Mouse (Mus musculus): ENCODE measurements around the gene Fgd2.
"Not testable (repeated sequence)": the region's sequence is repeated elsewhere in the genome, so short reads cannot be mapped to it uniquely, and the experiment has no call there.

Gene Fgd2

DNA sequence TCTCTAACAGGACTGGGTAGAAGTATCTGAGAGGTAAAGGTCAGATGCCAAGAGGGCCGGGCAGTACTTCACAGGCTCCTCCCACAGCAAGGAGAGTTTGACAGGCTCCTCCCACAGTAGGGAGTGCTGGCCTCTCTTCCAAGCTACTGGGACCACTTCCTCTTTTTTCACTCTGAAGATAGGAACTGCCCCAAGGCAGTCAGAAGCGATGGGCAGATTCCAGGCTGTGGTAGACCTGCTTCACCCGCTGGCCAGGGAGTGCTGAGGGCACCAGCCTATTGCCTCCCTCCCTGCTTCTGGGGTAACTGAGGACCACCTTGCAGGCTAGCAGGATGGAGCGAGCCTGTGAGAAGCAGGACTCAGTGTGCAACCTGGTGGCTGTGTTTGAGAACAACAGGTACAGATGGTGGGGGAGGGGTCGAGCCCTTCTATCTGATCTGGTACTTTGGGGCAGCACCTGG, at the start of gene Fgd2:
TSS of gene Fgd2 (plus strand) at position 154 of the 461 bp plus-strand sequence.
- no peak for DNase-seq

DNA sequence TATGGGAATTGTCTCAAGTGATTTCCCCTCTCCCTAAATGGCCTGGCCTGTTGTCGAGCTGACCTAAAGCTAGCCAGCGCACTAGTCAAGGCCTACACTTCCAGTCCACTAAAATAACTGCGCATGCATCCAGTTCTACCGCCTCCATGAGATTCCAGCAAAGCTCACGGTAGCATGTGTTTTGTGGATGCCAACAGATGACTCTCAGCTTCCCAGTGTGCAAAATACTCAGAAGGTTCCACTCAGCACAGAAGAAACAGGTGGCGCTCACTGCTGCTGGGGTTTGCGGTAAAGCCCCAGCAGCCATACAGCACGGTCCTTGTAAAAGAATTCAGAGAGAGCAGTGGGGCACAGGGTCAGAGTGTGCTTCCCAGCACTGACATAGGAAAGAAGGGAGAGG, 49.1 kb upstream of the Fgd2 start:
- DNase-seq, result no peak

DNA sequence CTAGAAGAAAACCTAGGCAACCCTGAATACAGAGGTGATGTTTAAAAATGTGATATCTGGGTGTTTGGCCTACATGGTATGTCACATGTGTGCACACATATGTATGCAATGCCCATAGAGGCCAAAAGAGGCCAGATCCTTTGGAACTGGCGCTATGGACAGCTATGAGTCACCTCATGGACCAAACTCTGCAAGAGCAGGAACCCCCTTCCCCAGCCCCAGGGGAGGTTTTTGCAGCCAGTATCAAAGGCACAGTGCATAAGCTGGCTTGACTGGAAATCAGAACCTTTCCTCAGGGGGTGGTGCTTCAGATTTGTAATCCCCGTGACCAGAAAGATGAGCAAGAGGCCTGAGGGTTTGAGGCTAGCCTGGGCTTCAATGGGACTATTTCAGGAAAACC, 48.6 kb upstream of the Fgd2 start:
- no peak for DNase-seq

DNA sequence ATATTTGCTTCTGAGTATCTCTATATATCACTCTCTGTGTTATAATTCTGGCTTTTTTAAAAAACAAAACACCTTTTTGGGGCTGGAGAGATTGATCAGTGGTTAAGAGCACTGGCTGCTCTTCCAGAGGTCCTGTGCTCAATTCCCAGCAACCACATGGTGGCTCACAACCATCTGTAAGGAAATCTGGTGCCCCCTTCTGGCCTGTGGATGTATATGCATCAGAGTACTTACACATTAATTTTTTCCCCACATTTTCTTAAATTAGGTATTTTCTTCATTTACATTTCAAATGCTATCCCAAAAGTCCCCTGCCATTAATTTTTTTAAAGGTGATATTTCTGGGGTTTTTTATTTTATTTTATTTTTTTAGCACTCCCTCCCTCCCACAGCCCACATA, 47.4 kb upstream of the Fgd2 start:
- DNase-seq, result no peak

DNA sequence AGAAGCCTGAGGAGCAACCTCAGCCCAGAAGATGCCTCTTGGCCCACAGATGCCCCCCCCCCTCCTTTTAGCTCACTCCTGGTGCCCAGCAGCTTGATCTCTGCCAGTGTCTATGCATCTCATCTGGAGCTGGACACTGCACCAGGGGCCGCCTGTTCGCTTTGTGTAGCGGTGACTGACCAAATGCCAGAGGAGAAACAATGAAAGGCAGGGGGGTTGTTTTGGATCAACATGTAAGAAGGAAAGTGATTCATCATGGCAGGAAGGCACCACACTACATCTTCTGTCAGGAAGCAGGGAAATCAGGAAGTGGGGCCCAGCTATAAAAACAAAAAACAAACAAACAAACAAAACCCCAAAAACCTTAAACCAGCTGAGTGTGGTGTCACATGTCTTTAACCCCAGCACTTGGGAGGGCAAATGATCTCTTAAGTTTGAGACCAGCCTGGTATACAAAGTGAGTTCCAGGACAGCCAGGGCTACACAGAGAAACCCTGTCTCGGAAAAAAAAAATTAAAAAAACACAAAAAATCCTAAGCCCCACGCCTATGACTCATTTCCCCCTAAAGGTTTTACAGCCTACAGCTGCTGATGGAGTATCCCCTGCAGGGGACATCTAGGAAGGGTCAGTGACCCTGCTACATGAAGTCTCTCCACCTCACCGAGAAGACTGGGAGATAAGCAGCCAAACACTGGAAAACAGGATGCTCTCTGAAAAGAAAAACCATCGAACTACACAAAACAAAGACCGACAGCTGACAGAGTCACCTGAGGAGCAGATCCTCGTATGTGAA, 44.8 kb upstream of the Fgd2 start:
- DNase-seq, result no peak

DNA sequence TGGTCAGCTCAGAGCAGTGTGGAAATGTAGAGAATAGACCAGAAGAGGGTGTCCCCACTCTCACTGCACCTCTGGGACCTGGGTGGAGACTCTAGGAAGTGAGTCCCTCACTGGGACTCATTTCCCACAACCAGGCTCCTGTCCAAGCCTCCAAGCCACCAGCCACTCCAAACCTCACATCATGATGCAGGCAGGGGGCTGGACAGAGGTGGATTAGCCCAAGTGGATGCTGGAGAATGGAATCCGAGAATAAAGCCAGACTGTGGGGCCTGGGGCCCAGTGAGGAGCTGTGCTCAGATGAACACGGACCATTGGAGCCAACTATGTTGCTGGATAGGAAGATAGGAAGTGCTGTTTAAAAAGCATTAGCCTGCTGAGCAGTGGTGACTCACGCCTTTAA, 43.8 kb upstream of the Fgd2 start:
- DNase-seq, result no peak

DNA sequence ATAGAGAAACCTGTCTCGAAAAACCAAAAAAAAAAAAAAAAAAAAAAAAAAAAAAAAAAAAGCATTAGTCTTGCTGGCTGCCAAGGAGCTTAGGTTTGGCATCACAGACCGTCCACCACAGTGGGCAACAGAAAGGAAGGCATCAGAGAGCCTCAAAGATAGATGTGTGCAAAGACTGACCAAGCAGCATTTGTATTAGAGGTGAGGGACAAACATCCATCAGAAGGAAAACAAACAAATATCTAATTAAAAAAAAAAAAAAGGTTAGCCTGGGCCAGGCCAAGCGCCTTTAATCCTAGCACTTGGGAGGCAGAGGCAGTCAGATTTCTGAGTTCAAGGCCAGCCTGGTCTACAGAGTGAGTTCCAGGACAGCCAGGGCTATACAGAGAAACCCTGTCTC, 43.3 kb upstream of the Fgd2 start, which contains the start of gene Pi16:
TSS of gene Pi16 (plus strand) at position 301 of the 400 bp plus-strand sequence.
- DNase-seq, result not testable (repeated sequence)

DNA sequence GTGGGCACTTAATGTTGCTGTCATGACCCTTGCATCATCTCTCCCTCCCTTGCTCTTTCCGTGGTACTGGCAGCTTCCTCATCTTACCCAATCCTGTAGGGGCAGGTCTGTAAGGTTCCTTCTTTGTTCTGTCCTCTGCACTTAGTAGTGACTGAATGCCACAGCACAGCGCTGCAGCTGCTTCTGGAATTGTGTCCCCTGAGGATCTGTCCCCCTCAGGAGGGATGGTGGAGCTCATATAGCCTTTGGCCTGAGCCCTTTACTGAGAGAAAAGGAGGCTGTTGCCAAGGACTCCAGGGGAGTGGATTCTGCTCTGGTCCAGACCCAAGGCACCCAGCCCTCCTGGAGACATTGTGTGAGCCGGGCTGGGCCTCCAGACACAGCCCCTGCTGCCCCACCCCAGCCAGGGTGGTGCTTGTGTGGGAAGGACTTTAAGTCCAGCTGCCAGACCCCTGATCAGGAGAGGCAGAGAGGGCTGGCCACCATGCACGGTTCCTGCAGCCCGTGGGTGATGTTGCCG, 41.9 kb upstream of the Fgd2 start:
- DNase-seq, result no peak

DNA sequence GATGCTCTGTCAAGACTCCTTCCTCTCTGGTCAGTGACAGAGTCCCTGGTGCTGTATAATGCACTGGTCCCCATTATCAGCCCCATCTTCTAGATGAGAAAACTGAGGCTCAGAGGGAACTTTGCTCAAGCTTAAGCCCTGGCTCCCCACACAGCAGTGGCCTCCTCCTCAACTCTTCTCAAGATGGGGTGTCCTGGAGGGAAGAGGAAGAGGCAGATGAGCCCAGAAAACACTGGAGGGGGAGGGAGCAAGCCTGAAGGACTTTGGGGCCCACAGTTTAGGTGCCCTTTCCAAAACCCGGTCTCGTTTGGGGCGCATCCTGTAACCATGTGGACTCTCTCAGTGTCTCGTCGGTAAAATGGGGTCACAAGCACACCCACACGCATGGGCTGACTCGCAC, 41.2 kb upstream of the Fgd2 start:
- no peak for DNase-seq

DNA sequence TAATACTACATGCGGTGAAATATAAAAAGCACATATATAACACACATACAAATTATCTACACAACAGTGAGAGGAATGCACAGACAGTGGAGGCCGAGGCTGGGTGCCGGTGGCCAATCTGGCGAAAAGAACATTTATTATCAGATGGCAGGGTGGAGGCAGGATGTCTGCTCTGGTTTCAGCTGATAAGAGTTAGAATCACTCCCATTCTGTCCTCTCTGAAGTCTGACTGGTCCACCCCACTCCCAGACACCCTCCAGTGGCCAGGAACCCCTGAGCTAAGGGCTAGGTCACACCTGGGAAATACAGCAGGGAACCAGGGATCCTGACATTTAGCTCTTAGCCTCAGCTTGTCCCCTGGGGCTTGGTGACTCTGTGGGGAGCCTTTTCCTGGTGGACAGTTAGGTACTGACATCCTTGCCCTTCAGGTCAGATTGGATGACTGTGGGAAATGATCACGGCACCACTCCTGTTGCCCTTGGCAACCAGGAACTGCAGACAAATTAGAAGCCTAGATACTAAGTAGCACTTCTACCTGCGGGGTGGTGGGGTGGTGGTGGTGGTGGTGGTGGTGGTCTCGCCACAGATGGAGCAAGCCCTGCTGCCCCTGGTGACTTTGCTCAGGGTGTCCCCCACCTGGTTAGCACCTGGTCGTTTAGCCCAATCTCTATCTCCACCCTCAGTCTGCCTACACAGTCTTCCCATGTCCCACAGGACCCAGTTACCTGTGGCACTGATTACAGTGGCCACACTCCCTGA, 40.7 kb upstream of the Fgd2 start:
- DNase-seq, result no peak

DNA sequence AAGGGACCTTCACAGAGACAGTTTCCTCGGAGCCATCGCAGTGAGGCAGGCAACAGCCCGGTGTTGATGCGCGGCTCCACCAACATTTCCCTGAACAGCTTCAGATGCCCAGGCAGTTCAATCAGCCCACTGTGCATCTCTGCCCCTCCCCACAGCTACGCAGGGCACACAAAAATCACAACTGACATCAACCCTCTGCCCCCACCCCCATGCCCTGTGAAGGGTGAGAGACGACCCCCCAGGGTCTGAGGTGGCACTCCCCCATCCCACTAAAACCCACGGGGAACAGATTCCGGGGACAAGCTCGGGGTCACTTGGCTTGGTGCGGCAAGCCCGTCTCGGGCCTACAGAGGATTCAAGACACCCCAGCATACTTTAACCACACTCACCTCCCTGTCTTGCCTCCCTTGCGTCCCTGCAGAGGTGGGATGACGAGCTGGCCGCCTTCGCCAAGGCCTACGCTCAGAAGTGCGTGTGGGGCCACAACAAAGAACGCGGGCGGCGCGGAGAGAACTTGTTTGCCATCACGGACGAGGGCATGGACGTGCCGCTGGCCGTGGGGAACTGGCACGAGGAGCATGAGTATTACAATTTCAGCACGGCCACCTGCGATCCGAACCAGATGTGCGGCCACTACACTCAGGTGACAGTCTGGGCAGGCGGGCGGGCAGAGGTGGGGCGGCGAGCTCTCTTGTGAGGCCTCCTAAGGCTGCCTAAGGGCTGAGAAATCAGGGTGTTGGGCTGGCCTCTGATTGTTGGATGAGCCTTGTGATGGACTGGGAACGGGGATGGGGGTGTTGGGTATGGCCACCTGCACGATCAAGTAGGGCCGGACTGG, 38.7 kb upstream of the Fgd2 start:
- DNase-seq, result no peak

DNA sequence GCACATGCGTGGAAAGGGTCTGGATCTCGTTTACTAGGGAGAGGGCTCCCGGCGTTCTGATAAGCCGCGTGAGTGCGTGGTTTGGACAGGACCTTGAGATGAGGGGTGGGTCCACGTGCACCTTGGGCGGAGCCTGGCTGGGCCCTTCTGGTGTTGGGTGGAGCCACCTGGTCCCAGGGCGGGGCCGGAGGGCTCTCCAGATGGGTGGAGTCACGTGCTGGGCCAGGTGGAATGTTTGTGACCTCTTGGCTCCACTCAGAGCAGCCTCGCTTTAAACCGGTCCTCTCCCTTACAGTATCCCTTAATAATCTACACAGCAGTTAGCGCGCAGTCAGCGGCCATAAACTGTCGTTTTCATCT, 38.1 kb upstream of the Fgd2 start:
- DNase-seq, result no peak

DNA sequence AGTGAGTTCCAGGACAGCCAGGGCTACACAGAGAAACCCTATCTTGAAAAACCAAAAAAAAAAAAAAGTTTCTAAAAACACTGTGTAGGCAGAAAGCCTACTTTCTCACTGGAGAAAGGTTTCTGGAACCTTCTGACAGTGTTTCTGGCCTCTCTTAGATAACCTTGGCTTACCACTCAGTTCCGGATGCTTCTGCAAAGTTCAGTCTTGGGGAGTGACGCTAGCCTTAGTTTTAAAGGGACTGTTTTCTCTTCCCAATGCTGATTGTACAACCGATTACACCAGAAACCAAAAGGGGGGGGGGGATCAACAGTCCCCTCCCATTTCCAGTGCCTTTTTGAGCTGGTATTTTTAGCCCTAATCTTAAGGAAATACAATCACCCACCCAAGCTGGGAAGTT, 37.1 kb upstream of the Fgd2 start:
- no peak for DNase-seq

DNA sequence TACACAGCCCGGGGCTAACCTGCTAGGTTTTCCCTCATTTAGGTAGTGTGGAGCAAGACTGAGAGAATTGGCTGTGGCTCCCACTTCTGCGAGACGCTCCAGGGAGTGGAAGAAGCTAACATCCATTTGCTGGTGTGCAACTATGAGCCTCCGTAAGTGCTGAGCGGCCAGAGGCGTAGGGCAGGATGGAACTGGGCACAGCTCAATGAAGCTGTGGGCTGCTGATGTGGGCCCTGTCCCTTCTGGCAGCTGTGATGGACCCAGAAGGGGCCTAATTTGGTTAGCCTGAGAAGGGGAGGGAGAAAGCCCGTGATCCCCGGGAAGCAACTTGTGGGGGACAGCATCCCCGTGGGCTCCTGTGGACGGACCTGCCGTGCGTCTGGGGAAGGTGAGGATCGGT, 34.9 kb upstream of the Fgd2 start:
- DNase-seq, result no peak

DNA sequence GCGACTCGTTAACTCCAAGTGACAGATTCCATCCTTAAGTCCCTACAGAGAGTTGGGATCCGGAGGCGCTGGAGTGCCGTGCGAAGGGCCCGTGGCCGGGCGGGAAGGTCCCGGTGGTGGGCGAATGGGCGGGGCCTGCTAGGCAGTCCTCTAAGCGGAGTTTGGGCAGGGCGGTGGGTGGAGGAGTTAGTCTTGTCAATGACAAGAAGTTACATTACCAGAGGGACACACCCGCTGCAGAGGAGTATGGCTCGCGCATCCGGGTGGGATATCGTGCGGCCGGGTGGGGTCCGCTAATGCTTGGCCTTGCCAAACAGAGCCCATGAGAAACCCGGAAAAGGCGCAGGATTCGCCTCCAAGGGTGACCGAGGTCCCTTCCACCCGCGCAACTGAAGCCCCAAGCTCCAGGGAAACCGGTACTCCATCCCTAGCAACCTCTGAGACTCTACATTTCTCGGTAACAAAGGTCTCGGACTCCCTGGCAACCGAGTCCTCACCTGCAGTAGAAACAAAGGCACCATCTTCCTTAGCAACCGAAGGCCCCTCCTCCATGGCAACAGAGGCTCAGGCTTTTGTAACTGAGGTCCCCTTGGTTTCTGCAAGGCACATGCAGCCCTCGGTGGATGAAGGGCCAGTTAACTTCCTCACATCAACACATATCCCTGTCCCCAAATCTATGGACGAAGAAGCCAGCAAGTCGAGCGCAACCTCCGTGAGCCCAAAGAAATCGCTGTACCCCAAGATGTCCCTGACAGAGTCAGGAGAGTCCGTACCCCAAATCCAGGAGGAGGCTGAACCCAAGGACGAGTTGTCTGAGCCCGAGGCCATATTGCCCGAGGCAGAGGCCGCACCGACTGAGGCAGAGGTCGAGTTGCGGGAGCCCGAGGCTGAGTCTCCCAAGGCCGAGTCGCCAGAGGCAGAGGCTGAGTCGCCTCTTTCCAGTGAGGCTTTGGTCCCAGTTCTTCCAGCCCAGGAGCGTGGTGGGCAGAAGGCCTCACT, 33.9 kb upstream of the Fgd2 start:
- DNase-seq, result no peak

DNA sequence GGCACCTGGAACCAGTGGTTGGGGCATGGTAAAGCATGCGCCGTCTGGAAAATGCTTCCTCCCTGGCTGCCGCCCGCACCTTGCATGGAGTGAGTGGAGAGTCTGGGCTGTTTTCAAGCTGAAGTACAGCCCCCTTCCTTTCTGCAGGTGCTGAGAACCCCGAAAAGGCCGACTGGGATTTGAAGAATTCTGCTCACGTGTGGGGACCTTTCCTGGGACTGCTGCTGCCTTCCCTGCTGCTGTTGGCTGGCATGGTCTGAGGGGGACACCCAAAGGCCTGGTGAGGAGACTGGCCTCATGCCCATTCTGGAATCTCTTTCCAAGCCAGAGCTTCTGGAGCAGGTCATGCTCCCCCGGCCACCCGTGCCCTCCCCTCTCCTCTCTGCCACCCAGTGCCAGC, 33.0 kb upstream of the Fgd2 start:
- DNase-seq, result no peak

DNA sequence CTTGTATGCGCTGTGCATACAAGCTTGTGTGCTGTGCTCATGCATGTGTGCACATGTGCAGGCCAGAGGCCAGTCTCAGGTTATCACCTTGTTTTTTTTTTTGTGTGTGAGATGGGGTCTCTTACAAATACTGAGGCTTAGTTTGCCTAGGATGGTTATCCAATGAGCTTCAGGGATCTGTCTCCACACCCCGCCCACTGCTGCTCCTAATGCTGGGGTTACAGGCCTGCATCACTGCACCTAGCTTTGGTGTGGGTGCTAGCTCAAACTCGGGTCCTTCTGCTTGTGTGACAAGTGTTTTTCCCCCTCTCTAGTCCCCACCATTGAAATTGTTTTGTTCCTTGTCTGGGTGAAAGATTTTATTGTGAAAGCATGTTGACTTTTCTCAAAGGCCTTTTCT, 30.5 kb upstream of the Fgd2 start:
- no peak for DNase-seq

DNA sequence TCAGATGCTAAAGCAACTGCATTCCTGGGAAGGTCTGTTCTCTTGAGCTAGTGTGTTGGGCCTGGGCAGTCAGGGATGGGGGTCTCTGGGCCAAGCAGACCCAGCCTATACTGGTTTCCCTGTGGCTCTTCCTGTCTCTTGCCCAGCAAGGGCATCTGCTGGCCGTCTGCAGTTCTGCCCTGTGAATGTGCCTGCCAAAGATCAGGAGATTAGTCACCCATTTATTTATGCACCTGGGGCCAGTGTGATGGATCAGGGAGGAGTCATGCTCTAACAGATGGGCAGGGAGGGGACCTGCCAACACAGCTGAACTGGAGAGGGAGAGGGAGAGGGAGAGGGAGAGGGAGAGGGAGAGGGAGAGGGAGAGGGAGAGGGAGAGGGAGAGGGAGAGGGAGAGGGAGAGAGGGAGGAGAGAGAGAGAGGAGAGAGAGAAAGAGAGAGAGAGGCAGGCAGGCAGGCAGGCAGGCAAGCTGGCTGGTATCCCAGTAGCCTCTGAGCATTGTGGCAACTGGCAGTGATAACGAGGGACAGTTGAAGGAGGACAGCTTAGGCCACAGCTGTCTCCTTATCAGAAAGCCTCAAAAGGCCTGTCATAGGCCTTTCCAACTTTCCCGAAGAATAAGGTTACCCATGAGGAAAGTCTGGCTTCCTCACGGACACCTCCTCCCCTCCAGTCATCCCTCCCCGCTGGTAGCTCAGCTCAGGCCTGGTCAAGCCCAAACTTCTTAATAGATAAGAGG, 29.9 kb upstream of the Fgd2 start:
- DNase-seq, result no peak

DNA sequence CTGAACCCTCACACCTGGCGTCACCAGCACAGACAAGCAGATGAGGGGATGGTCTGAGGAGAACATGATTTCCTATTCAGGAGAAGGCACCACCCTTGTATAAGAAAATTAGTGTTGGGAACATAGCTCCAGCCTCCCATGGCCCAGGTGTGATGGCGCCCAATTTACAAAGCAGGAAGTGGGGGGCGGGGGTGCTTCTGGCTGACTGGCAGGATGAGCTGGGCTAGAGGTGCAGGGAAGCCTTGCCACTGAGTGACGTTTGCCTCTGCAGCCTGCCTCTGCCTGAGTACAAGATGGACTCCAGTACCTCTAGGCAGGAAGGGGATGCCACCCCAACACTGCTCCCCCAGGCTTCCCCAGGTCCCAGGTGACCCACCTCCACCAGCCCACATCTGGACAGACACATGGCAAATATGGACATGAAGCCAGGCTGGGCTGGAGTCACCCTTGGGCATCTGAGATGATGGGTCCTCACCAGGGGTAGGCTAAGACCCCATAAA, 28.5 kb upstream of the Fgd2 start:
- DNase-seq, result peak; percentile 81

DNA sequence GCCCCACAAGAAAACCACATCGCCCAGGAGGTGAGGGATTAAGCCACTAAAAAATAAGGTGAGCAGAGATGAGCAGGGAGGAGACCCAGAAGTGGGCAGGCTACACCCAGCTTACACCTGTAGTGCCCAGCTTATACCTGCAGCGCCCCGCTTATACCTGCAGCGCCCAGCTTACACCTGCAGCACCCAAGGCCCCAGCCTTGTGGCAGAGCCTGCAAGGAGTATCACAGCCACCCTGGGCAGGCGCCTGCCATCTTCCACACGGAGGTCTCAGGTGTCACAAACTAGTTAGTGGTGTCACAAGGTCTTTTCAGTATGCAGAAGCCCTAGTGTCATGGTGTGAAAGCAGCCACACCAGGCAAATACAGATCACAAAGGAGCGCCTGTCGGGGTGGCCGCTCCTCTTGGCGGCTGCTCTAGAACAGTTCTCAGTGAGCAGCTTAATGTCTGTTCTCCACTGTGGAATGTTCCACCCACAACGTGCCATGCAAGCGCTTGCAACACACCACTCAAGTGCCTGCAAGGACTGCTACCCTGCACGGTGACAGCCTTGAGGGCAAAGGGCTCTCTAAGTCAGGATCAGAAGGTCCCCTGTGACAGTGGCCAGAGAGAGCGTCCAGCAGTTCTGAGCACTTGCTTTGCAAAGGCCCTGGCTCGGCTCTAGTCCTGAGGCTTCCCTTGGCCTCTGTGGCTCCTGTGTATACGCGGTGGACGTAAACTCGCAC, 24.3 kb upstream of the Fgd2 start:
- no peak for DNase-seq

All from thymus, postnatal 14 days (tissue).